Mouse (Mus musculus) right cerebral cortex, postnatal 4 days (tissue): ENCODE results near the gene Ncapd2.

Experiments
- DNase-seq: peaks from one replicate; pipeline ENCODE4 v3.0.0-alpha.2; 2022

Gene Ncapd2

DNA sequence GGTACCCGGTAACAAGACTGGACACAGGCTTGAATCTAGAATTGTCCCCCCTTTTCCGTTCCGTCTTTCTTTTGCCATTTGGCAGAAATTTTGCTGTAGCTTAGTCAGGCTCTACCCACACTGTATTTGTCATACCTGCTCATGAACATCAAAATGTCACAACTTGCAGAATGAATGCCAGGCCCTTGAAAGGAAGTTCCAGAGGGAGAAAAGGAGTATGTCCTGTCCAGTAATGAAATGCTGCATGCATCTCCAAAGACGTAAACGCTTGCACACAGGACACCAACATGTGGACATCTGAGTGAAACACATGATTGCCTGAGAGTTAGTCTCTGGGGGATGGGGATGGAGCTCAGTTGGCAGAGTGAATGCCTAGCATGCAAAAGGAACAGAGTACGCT, 22.2 kb upstream of the Ncapd2 start:
- DNase-seq, result no peak

DNA sequence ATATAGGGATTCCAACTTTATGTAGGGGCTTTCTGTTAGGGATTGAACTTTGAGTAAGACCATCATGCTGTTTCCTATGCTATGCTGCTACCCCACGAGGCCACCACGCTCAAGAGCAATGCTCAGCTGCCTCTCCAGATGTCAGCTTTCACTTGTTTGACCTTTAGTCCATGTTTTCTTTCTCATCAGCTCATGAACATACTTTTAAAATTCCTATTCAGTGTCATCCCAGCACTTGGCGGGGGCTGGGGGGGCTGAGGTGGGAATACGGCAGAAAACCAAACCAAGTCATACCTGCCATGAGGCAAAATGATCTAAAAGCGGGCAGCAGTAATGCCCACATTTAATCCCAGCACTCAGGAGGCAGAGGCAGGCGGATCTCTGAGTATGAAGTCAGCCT, 21.6 kb upstream of the Ncapd2 start:
- DNase-seq, result no peak

DNA sequence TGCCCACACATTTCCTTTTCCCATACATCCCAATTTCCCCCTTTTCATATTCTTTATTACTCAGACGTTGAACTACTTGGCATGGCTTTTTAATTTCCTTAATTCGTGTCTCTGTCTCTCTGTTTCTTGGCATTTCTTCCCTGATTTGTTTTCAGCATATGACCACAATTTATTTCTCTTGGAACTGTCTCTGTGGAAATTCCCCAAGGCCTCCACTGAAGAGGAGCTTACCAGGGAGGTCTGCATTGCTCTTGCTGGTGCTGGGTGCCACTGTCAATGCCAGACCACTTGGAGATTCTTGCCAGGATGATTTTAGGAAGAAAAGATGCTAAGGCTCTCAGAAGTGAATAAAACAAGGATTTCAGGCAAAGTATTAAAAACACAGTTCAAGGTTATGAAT, 21.1 kb upstream of the Ncapd2 start:
- no peak for DNase-seq

DNA sequence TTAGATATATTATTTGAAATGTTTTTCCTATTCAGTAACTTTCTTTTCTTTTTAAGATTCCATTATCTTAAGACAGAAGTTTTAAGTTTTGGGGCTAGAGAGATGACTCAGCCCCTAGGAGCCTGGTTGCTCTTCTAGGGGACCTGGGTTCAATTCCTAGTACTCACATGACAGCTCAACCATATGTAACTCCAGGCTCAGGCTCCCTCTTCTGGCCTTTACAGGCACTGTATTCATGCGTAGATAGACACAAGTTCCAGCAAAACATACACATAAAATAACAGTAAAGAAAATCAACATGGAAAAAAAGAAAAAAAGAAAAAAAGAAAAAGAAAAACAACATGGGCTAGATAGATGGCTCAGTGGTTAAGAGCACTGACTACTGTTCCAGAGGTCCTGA, 18.9 kb upstream of the Ncapd2 start:
- no peak for DNase-seq

DNA sequence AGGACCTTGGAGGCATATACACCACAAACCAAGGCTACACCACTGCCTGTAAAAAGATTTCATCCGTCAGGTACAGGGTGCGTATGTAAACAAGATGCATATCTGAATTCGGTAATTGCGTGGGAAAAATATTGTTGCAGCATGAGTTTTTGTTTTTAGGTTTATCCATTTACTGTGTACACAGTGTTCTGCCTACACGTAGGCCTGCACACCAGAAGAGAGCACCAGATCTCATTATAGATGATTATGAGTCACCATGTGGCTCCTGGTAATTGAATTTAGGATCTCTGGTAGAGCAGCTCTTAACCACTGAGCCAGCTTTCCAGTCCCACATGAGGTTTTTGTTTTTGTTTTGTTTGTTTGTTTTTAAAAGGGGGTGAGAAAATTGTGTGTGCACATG, 5.7 kb upstream of the Ncapd2 start:
- no peak for DNase-seq

DNA sequence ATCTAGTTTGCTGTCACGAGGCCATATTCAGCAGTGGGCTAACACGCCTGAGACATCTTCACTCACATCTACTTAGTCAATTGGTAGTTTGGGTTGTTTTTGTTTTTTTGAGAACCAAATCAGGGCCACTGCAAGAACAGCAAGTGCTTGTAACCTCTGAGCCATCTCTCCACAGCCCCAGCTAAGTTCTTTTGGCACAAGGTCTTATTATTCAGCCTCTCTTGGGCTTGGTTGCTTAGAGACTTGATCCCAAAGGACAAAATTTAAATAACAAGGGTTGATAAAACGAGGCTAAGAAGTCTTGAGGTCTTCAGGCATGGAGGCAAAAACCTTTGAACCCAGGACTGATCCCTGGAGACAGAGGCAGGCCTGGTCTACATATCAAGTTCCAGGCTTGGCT, 4.8 kb upstream of the Ncapd2 start:
- DNase-seq, result no peak

DNA sequence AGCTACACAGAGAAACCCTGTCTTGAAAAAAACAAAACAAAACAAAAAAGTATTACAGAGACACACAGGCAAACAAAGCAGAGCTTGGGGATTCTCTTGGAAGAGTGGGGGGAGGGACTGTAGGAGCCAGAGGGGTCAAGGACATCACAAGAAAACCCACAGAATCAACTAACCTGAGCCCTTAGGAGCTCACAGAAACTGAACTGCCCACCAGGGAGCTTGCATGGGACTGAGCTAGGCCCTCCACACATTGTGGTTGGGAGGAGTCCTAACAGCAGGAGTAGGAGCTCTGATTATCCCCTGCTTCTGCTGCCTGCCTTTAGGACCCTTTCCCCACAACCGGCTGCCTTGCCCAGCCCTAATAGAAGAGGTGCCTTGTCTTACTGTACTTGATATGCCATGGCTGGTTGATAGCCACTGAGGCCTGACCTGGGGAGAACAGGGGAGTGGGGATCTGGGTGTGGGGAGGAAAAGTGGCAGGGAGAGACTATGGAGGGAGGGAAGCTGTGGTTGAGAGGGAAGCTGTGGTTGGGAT, 4.1 kb upstream of the Ncapd2 start:
- no peak for DNase-seq

DNA sequence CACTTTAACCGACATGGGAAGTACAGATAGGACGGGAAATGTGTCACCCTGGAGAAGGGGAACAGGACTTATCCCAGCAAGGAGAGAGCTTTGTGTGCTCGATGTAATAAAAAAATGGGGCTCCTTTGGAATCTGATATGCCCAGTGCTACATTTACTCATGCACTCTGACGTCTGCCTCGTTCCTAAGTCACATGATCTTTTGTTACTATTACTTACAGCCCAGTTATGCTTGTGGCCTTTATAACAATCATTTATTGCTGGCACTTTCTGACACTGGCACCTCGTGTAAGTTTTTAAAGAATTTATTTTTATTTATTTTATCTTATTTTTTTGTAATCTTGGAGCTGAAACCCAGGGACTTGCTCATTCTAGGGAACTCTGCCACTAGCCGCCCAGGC, 1.9 kb upstream of the Ncapd2 start:
- no peak for DNase-seq

DNA sequence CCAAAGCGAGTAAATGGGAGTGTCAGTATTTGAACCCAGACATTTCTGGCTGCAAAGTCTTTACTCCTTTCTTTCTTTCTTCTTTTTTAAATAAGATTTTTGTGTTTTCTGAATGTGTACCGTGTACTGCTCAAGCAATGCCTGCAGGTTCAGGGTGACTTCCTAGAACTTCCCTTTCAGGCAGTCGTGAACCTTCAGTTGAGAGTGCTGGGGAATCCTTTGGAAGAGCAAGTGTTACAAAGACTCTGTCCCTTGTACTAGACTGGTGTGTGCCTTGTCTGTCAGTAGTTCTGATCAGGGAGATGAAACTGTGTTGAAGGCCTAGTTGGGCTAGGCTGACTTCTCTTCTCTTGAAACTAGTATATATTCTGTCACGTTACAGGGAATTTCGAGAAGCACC, 1.3 kb upstream of the Ncapd2 start:
- DNase-seq, result no peak

DNA sequence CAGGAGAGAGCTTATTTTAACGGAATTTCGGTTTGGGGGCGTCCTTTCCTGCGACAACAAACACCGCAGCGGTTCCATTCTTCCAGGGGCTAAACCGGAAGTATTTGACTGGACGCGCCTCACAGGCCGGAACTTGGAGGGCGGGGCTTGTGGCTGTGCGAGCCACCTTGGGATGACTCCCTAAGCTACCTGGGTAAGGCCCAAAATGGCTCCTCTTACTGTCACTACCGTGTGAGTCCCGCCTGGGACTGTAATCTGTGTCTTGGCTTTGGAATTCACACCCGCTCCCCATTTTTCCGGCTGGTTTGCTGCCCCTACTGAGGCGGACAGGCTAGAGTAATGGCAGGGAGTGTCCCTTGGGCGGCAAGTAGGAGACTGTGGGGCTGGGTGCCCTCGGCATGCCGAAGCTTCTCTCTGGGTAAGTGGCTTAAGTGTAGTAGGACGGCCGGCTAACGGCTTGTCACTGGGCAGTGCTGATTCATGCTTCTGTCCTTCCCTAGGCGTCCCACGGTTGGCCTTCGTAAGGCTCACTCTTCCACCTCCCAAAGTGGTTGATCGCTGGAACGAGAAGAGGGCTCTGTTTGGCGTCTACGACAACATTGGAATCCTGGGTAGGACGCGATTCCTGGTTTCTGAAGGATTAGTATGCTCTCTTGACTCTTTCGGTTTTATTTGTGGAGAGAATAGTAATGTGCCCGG, 664 bp upstream of the Ncapd2 start:
- DNase-seq, result peak; percentile 86

DNA sequence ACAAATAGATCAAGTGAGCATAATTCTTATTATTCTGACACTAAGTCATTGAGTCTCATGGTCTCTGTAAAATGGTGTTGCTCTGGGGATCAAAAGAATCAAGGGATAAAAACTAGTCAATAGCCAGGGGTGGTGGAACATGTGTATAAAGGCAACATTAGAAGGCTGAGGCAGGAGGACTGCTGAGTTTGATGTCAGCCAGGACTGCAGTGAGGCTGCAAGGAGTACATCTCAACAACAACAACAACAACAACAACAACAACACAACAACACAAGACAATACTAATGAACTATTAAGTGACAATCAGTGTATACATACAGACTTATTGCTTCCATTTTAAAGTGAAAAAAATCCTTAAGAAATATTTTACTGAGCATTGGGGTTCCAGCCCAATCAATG, 685 bp downstream of the Ncapd2 start:
- DNase-seq, result no peak

DNA sequence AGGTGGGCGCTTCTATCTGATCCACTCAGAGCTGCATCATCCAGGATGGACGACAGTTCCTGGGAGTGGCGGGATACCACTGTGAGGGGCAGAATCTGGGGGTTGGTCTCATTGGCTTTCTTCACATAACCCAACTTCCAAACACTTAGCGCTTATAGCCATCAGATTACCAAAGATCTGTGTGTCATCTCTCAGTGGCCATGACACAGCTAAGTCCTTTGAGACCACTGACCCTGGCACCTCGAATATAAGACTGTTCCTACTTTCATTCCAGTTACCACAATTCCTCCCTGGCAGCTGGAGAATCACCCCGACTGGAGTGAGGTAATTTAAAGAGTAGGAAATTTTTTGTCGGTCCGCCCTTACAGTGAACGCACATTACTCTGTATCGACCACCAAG, 5.3 kb downstream of the Ncapd2 start:
- DNase-seq, result no peak

DNA sequence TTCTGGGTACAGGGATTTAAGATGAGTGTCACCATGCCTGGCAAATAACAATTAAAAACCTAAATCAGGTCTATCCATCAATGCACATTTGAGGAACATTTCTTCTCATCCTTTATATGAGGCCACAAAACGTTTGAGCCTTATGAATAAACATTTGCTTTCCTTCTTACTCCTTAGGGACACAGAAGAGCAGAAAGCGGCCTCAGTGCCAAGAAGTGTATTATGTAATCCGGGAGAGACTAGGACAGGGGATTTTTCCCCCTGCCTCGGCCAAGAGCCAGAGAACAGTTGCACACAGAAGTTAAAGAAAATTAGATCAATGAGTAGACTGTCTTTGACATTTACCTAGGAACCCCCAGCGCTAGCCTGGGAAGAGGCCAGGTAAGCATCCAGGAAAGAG, 9.4 kb downstream of the Ncapd2 start:
- DNase-seq, result no peak

DNA sequence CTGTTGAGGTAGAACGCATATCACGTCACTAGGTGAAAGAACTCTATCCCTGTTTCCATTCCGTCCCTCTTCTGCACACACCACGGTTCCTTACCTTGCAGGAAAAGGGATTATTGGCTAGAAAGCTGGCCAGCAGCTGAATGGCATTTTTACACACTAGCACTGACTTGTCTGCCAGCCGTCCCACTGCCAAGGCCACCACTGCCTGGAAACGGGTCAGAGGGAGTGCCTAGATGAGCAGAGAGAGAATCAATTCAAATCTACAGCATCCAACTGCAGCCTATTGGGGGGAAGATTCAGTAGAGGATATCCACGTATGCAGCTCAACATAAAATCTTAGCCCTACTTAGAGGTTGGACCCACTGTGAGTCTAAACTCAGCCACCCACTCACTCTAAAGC, 11.9 kb downstream of the Ncapd2 start:
- no peak for DNase-seq

DNA sequence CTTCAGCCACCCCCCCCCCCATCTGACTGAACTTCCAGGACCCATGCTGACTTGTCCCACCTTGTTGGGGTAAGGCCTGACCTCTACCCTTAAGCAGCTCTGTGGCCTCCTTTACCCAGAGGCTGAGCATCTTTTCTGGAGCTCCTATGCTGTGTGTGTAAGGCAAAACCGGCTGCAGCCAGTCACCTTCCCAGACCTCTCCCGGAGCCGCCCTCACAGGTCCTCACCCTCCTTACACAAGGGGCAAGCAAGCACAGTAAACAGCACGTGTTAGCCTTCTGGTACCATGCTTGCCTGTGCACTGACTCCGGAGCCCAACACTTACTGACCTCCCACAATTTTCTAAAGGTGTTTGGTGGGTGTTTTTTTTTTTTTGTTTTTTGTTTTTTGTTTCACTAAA, 16.0 kb downstream of the Ncapd2 start:
- no peak for DNase-seq

DNA sequence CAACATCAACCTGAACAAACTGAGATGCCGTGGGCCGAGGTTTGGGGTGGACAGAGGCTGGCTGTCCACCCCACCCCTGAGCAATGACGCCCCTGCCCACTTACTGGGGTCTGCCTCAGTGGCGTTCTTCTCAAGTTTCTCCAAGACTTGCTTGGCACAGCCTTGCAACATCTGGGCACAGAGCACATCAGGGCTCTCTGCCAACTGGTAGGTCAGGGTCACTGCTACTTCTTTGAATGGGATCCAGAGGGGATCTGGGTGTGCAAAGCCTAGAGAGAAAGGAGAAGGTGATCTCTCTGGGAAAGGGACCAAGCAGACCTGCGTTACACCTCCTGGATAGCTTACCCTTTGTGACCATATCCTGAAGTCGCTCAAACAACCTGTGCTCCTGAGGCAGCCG, 18.2 kb downstream of the Ncapd2 start:
- no peak for DNase-seq

DNA sequence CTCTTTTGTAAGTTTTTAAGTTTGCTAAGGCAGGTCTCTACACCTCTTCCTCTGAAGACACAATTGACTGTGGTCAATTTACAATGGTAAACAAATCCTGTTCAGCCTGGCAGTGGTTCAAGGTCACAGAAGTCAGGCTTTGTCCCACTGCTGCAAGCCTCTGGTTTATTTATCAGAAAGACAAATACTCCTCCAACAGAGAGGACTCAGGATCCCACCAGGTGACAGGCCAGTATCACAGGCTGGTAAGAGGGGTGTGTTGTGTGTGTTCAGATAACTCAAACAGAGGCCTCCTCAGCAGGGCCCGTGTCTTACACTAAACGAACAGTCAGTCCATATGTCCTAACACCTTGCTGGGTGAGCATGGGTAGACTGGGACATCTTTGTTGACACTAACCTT, 19.0 kb downstream of the Ncapd2 start:
- no peak for DNase-seq

DNA sequence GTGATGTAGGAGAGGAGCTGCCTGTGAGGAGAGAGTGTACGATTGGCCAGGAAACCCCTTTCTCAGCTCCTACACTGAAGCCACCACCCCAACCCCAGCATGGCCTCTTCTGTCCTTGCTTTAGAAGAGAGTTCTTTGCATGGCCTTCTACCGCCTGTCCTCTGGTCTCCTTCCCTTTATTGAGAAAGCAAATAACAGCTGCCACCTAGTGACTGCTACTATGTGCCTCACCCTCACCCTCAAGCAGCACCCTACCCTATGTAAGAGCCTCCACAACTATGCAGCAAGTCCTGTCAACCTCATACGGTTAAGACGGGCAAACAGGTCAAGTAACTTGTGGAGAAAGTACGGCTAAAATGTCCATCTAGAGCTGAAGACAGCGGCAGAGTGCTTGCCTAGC, 21.3 kb downstream of the Ncapd2 start:
- DNase-seq, result no peak

DNA sequence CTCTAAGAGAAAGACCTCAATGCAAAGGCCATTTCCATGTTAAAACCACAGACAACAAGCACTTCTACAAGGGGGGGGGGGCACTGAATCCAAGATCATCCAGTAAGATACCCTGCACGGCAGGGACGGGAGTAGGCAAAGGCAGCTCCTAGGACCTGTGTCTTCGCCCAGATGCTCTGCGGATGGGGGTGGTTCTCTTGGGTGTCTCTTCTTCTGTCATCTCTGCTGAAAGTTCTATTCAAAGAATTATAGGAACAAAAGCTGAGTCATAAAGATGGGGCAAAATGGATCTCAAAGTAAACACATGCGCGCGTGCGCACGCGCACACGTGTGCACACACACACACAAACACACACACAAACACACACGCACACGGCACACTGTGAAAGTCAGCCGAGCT, 23.4 kb downstream of the Ncapd2 start:
- DNase-seq, result no peak

DNA sequence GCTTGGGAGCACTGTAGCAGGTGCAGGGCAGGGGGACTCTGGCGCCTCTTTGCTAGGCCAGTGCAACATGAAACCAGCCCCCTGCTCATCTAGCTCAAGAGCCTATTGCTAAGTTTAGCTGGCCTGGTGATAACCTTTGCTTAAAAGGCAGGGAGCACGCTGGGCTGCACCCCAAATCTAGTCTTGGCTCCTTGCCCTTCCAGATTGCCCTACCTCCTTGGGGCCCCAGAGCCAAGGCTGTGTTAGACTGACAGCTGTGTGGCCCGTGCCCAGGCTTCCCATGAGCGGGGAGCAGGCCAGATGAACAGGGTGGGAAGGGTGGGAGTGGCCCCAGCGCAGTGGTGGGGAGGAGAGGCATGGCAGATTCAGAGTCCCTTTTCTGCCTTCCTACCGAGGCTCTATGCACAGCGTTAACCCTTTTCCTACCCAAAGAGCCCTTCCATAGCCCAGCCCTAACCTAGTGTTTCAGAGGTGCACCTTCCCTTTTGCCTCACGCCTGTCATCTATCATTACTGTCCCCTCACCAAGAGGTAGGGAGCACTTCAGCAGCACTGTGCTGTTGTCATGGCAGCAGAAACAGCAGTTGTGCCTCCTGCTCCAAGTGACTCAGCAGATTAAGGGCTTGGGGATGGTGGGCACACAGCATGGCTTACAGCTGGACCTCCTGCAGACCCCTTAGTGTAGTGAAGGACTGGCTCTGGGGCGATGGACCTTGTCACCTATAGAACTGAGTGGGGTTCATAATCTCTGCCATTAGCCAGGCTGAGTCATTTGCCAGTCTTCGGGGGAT, 24.4 kb downstream of the Ncapd2 start:
- DNase-seq, result peak; percentile 36

DNA sequence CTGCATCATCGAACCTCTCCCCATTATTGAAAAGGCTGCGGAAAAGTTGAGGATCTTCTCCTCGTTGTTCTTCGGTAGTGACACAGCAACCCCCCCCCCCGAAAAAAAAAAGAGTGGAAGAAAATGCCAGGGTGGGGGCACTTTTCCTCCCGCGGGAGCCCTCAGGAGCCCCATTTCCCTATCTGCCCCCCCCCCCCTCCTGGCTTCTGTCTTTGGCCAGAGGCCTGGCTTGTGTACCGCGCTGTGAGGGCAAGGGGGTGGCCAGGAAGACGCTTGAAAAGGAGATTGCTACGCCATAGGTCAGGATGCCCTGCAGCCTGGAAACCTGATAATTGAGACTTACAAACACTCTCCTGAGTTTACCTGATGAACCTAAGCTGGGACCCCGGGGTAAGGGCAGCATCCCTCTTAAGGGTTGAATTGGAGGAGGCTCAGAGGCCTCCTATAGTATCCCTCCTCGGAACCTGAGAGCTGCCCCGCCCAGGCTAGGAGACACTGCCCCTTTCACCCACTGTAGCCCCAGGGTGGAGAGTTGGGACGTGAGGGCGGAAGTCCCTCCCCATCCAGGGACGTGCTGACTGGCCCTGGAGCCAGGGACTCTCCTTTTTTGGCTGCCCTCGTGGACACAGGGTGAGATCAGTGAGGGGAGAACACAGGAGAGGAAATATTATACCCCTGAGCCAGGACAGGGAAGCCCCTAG, 25.3 kb downstream of the Ncapd2 start, which contains the start of gene Gapdh:
Gene Gapdh, minus strand, starts transcription at position 417 of the 701 bp plus-strand sequence.
- DNase-seq, result no peak

DNA sequence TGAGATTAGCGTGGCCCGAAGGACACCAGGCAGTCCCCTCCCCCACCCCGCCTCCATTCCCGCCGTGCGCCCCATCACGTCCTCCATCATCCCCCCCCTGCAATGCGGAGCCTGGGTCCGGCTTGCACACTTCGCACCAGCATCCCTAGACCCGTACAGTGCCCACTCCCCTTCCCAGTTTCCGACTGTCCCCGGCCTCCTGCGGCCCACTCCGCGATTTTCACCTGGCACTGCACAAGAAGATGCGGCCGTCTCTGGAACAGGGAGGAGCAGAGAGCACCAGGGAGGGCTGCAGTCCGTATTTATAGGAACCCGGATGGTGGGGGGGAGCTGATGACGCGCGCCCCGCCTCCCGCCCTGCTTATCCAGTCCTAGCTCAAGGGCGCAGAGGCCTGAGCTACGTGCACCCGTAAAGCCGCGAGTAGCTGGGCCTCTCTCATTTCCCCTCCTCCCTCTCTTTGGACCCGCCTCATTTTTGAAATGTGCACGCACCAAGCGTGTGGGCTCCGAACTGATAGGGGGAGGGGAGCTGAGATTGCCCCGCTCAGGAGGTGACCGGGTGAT, 26.1 kb downstream of the Ncapd2 start:
- DNase-seq, result peak; percentile 94

DNA sequence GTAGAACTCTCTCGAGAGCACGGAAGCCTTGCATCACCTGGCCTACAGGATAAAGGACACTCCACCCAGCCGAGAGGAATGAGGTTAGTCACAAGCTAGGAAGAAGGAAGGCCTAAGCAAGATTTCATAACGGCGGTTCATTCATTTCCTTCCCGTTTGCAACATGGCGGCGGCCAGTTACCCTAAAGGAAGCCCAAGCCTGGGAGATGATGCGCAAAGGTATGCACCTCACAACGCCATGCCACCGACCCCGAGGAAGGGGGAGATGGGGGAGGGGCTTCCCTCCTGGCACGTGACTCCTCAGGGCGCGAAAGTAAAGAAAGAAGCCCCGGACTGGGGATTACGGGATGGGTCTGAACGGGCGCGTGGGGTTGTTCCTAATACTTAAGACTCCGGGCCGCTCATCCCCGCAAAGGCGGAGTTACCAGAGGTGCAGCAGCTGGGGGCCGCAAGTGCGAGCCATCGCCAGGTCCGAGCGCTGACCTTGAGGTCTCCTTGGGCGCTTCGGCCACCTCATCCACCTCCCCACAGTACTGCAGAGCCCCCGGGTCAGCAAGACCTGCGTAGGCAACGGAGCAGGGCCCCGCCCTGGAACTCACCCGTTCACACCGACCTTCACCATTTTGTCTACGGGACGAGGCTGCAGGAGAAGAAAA, 26.7 kb downstream of the Ncapd2 start:
- peak; percentile 68 for DNase-seq
